Mouse (Mus musculus): ENCODE measurements around the gene Csnk1d. TPM values are rescaled to one million over a fixed set of nuclear protein-coding genes. Genes with fewer than 3 reads are reported as not detected.

The Csnk1d gene
- total and polyA plus RNA-seq, 3 experiments, result 77.8 to 136 (median 96.8) TPM

DNA sequence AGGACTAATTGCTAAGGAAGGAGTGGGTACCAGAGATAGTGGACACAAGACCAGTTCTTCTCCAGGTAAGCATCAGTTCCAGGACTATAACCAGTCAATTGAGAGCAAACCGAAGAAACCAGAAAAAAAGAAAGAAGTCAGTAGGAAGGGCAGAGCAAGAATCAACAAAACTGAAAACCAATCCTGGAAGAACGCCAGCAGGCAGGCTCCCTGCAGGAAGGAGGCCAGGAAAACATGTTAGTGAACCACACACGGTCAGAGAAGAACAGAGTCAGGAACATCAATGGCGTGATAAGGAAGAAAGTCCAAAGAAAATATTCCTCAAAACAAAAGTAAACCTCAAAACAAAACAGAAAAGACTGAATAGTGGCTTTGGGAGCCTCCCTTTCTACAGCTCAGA lies 10.8 kb upstream of the Csnk1d start:
- in situ Hi-C loops (cut with MboI; ENCODE audit: low pct_ligation_motif_present, low pct_unique_long_range_greater_than_20kb, low sequenced_read_pairs), result no loop called here

DNA sequence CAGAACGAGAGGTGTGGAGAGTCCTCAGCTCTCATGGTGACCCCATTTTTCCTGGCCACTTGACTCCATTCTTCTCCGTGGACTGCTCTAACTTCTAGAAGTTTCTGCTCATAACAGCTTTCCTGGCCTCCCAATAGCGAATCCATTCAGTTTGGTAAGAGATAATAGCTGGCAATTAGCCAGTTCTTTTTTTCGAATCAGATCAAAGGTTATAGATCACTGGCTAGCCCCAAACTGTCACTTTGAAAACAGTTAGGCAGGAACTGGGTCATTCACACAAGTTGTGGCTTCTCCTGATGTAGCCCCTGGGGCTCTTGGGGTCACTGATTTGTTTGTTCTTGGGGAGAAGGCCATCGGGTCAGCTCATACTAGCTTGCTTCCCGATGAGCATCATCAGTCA lies 3.6 kb upstream of the Csnk1d start:
- no peak overlapping the region for H3K27ac ChIP-seq (ENCODE audit: insufficient read depth, low read depth)
- H3K9me3 ChIP-seq (replicated peaks; ENCODE audit: low read length), result no peaks in the 10 kb centered on the region
- no peaks in the 10 kb centered on the region for H3K27me3 ChIP-seq (replicated peaks)
- peaks cover 11% of the 10 kb centered on the region for H3K79me2 ChIP-seq (replicated peaks; ENCODE audit: control insufficient read depth, extremely low read depth, insufficient read depth, poor library complexity, severe bottlenecking)
- no peak overlapping the region for H3K9ac ChIP-seq (ENCODE audit: insufficient read depth, low read depth)
- no peak for DNase-seq (ENCODE audit: extremely low read depth)
- in situ Hi-C loops (cut with MboI; ENCODE audit: low pct_ligation_motif_present, low pct_unique_long_range_greater_than_20kb, low sequenced_read_pairs) (no loop called here), dilution Hi-C loops (cut with MboI; ENCODE audit: extremely low pct_ligation_motif_present, extremely low pct_unique_long_range_greater_than_20kb, low sequenced_read_pairs) (no loop called here)
- TF ChIP-seq MEF2A (IDR thresholded peaks at IDR 0.05; ENCODE audit: borderline replicate concordance, low read depth, low read length) (no peak), SIN3A (IDR thresholded peaks at IDR 0.05; ENCODE audit: low read length) (no peak), CTCF (conservative IDR thresholded peaks at IDR 0.05 in 1 of 2, IDR thresholded peaks at IDR 0.05 in 1 of 2; ENCODE audit: low read depth in 2 of 2, low read length in 2 of 2) (no peak), MAZ (IDR thresholded peaks at IDR 0.05; ENCODE audit: low read depth, low read length) (no peak), ZKSCAN1 (IDR thresholded peaks at IDR 0.05; ENCODE audit: borderline replicate concordance, low read depth, low read length) (no peak), BHLHE40 (IDR thresholded peaks at IDR 0.05; ENCODE audit: low read depth, low read length) (no peak), POLR2AphosphoS2 (IDR thresholded peaks at IDR 0.05; ENCODE audit: low read depth, low read length) (no peak), TBP (conservative IDR thresholded peaks at IDR 0.05; ENCODE audit: low read depth, low read length) (no peak), RAD21 (IDR thresholded peaks at IDR 0.05; ENCODE audit: low read depth, low read length) (no peak)
- H3K4me1 ChIP-seq (ENCODE audit: control insufficient read depth in 1 of 2, insufficient read depth in 2 of 2), result peaks cover 7 to 16% of the 10 kb centered on the region in 2 experiments
- no peak overlapping the region for H3K4me3 ChIP-seq (replicated peaks in 1 of 3; ENCODE audit: low read depth in 2 of 3, low read length in 2 of 3, poor library complexity in 1 of 3)
- no peak overlapping the region for H3K4me2 ChIP-seq (ENCODE audit: insufficient read depth, low read depth, poor library complexity, severe bottlenecking)
- peaks cover 0 to 50% of the 10 kb centered on the region in 2 experiments for H3K36me3 ChIP-seq (replicated peaks in 1 of 2; ENCODE audit: control insufficient read depth in 1 of 2, insufficient read depth in 1 of 2, low read length in 1 of 2)

More for the DNA sequence above, 10.8 kb upstream of the Csnk1d start:
- no peak overlapping the region for H3K27ac ChIP-seq (ENCODE audit: insufficient read depth, low read depth)
- dilution Hi-C loops (cut with MboI; ENCODE audit: extremely low pct_ligation_motif_present, extremely low pct_unique_long_range_greater_than_20kb, low sequenced_read_pairs), result no loop called here
- H3K4me2 ChIP-seq (ENCODE audit: insufficient read depth, low read depth, poor library complexity, severe bottlenecking), result no peak overlapping the region
- no peak for DNase-seq (ENCODE audit: extremely low read depth)
- H3K79me2 ChIP-seq (replicated peaks; ENCODE audit: control insufficient read depth, extremely low read depth, insufficient read depth, poor library complexity, severe bottlenecking), result no peaks in the 10 kb centered on the region
- no peaks in the 10 kb centered on the region for H3K27me3 ChIP-seq (replicated peaks)
- H3K9ac ChIP-seq (ENCODE audit: insufficient read depth, low read depth), result no peak overlapping the region
- H3K4me3 ChIP-seq (replicated peaks in 1 of 3; ENCODE audit: low read depth in 2 of 3, low read length in 2 of 3, poor library complexity in 1 of 3), result no peak overlapping the region
- peaks cover 0 to 15% of the 10 kb centered on the region in 2 experiments for H3K36me3 ChIP-seq (replicated peaks in 1 of 2; ENCODE audit: control insufficient read depth in 1 of 2, insufficient read depth in 1 of 2, low read length in 1 of 2)
- peaks cover 3 to 7% of the 10 kb centered on the region in 2 experiments; a peak in 1 of 4 replicates for H3K4me1 ChIP-seq (ENCODE audit: control insufficient read depth in 1 of 2, insufficient read depth in 2 of 2)
- TF ChIP-seq TCF12 (IDR thresholded peaks at IDR 0.05; ENCODE audit: low read depth, low read length) (no peak), RCOR1 (conservative IDR thresholded peaks at IDR 0.05; ENCODE audit: low read depth, low read length) (no peak), MEF2A (IDR thresholded peaks at IDR 0.05; ENCODE audit: borderline replicate concordance, low read depth, low read length) (no peak), RAD21 (IDR thresholded peaks at IDR 0.05; ENCODE audit: low read depth, low read length) (no peak), EP300 (IDR thresholded peaks at IDR 0.05; ENCODE audit: low read length) (no peak), TBP (conservative IDR thresholded peaks at IDR 0.05; ENCODE audit: low read depth, low read length) (no peak), MAFK (IDR thresholded peaks at IDR 0.05; ENCODE audit: insufficient replicate concordance, low read length) (no peak)
- no peaks in the 10 kb centered on the region for H3K9me3 ChIP-seq (replicated peaks; ENCODE audit: low read length)

DNA sequence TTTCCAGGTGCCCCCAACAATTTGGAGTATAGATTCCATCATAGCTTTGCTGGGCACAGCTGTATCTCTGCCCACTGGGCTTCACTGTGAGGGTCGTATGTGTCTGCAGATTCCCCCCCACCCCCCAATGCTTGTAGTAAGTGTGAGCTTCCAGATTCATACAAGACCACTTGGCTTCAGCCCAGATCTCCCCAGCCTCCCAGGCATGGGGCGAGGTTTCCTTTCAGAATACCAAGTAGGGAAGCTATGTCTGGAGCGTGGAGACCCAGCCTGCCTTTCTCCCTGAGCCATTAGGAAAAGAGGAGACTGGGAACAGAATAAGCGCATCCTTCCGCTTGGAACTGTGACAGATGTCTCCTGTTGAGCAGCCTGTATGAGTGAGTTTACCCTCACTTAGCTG lies 2.5 kb upstream of the Csnk1d start:
- peaks cover 0 to 51% of the 10 kb centered on the region in 2 experiments for H3K36me3 ChIP-seq (replicated peaks in 1 of 2; ENCODE audit: control insufficient read depth in 1 of 2, insufficient read depth in 1 of 2, low read length in 1 of 2)
- DNase-seq (ENCODE audit: extremely low read depth), result no peak
- peaks cover 22% of the 10 kb centered on the region for H3K79me2 ChIP-seq (replicated peaks; ENCODE audit: control insufficient read depth, extremely low read depth, insufficient read depth, poor library complexity, severe bottlenecking)
- dilution Hi-C loops (cut with MboI; ENCODE audit: extremely low pct_ligation_motif_present, extremely low pct_unique_long_range_greater_than_20kb, low sequenced_read_pairs) (no loop called here), in situ Hi-C loops (cut with MboI; ENCODE audit: low pct_ligation_motif_present, low pct_unique_long_range_greater_than_20kb, low sequenced_read_pairs) (no loop called here)
- no peaks in the 10 kb centered on the region for H3K9me3 ChIP-seq (replicated peaks; ENCODE audit: low read length)
- peaks cover 11 to 28% of the 10 kb centered on the region in 2 experiments for H3K4me1 ChIP-seq (ENCODE audit: control insufficient read depth in 1 of 2, insufficient read depth in 2 of 2)
- no peak overlapping the region for H3K27ac ChIP-seq (ENCODE audit: insufficient read depth, low read depth)
- H3K4me2 ChIP-seq (ENCODE audit: insufficient read depth, low read depth, poor library complexity, severe bottlenecking), result no peak overlapping the region
- H3K4me3 ChIP-seq (replicated peaks in 1 of 3; ENCODE audit: low read depth in 2 of 3, low read length in 2 of 3, poor library complexity in 1 of 3), result no peak overlapping the region
- H3K9ac ChIP-seq (ENCODE audit: insufficient read depth, low read depth), result no peak overlapping the region
- no peaks in the 10 kb centered on the region for H3K27me3 ChIP-seq (replicated peaks)
- TF ChIP-seq JUN (IDR thresholded peaks at IDR 0.05; ENCODE audit: insufficient read depth, low read depth, low read length), result no peak
- TF ChIP-seq E2F4 (IDR thresholded peaks at IDR 0.05; ENCODE audit: insufficient replicate concordance, low read depth, low read length), result no peak
- TF ChIP-seq USF2 (conservative IDR thresholded peaks at IDR 0.05; ENCODE audit: low read depth, low read length), result no peak
- TF ChIP-seq PAX5 (IDR thresholded peaks at IDR 0.05; ENCODE audit: low read length), result no peak
- TF ChIP-seq POLR2A (IDR thresholded peaks at IDR 0.05; ENCODE audit: low read depth, low read length), result no peak
- TF ChIP-seq ZMIZ1 (IDR thresholded peaks at IDR 0.05; ENCODE audit: low read depth, low read length), result no peak
- TF ChIP-seq CHD2 (IDR thresholded peaks at IDR 0.05; ENCODE audit: low read length), result no peak
- TF ChIP-seq BHLHE40 (IDR thresholded peaks at IDR 0.05; ENCODE audit: low read depth, low read length), result no peak
- TF ChIP-seq ELF1 (IDR thresholded peaks at IDR 0.05; ENCODE audit: low read depth, low read length), result no peak
- TF ChIP-seq RAD21 (IDR thresholded peaks at IDR 0.05; ENCODE audit: low read depth, low read length), result no peak
- no peak for TF ChIP-seq HCFC1 (IDR thresholded peaks at IDR 0.05; ENCODE audit: low read depth, low read length)
- TF ChIP-seq MAX (IDR thresholded peaks at IDR 0.05; ENCODE audit: low read length), result no peak
- TF ChIP-seq NELFE (IDR thresholded peaks at IDR 0.05; ENCODE audit: low read depth, low read length), result no peak
- no peak for TF ChIP-seq KAT2A (IDR thresholded peaks at IDR 0.05; ENCODE audit: insufficient replicate concordance, low read length)
- no peak for TF ChIP-seq ZKSCAN1 (IDR thresholded peaks at IDR 0.05; ENCODE audit: borderline replicate concordance, low read depth, low read length)
- no peak for TF ChIP-seq ETS1 (conservative IDR thresholded peaks at IDR 0.05; ENCODE audit: low read depth, low read length)
- TF ChIP-seq JUND (conservative IDR thresholded peaks at IDR 0.05; ENCODE audit: low read depth, low read length), result no peak
